Mouse (Mus musculus) hindbrain, embryonic 16.5 days (tissue): ENCODE measurements around the gene Thbs2. TPM values are rescaled to one million over a fixed set of nuclear protein-coding genes. Genes with fewer than 3 reads are reported as not detected.
A peak's percentile ranks its signal among the peaks of the same experiment; 100 is the strongest.

ENCODE experiments used
- ATAC-seq: fragments of 200-750 bp; cut with Nextera tagmentation; 2 replicates; pipeline ENCODE4 v1.8.0; 2017; ENCODE audit warnings: moderate TSS enrichment, moderate library complexity
- H3K27ac ChIP-seq: fragments of 300-500 bp; sonication (generic); 2 replicates; pipeline ENCODE4 v1.5.1; 2014; ENCODE audit warnings: low read depth, mild to moderate bottlenecking, control low read depth, low read length, moderate library complexity
- H3K27me3 ChIP-seq: fragments of 300-500 bp; sonication (generic); replicated peaks from 2 replicates; pipeline ENCODE4 v1.6.1; 2014; ENCODE audit warnings: low read length; ENCODE audit not compliant: control insufficient read depth, insufficient read depth
- H3K36me3 ChIP-seq: fragments of 300-500 bp; sonication (generic); 2 replicates; pipeline ENCODE4 v1.6.1; 2014; ENCODE audit warnings: mild to moderate bottlenecking, low read length, moderate library complexity, mixed read lengths; ENCODE audit not compliant: control insufficient read depth, insufficient read depth
- H3K4me1 ChIP-seq: fragments of 300-500 bp; sonication (generic); 2 replicates; pipeline ENCODE4 v1.6.1; 2014; ENCODE audit warnings: low read depth, low read length; ENCODE audit not compliant: control insufficient read depth, insufficient read depth
- H3K4me2 ChIP-seq: fragments of 300-500 bp; sonication (generic); 2 replicates; pipeline ENCODE4 v1.6.1; 2014; ENCODE audit warnings: mild to moderate bottlenecking, low read length, control low read depth, moderate library complexity
- H3K4me3 ChIP-seq: fragments of 300-500 bp; sonication (generic); 2 replicates; pipeline ENCODE4 v1.5.1; 2014; ENCODE audit warnings: mild to moderate bottlenecking, low read length, control low read depth, moderate library complexity
- H3K9ac ChIP-seq: fragments of 300-500 bp; sonication (generic); 2 replicates; pipeline ENCODE4 v1.6.1; 2014; ENCODE audit warnings: low read depth, mild to moderate bottlenecking, control low read depth, low read length, moderate library complexity
- H3K9me3 ChIP-seq: fragments of 300-500 bp; sonication (generic); 2 replicates; pipeline ENCODE4 v1.6.1; 2014; ENCODE audit warnings: mild to moderate bottlenecking, low read length, moderate library complexity; ENCODE audit not compliant: control insufficient read depth
- WGBS: fragments of 180-500 bp; shearing (Covaris S2); extraction: QIAGEN DNeasy Blood & Tissue Kit; methylation state at CpG from one replicate; pipeline ENCODE4 v1.1.7; 2014; 5-methylcytosine and 5-hydroxymethylcytosine counted together
- polyA plus RNA-seq: library from polyadenylated mRNA; unstranded; fragments of >200 nt; fragmentation: Nextera tagmentation; extraction: Ambion mirVana; gene quantifications from 2 replicates; pipeline ENCODE4 v1.2.1, GENCODE M21; 2015

Gene Thbs2
- polyA plus RNA-seq, 1 experiment from 2014 or later: 3.7 TPM

GRCm38 (mm10) chr17:14720227-14720626 lies 26.2 kb upstream of the Thbs2 start:
- H3K9ac ChIP-seq: no peak overlapping the region
- H3K27ac ChIP-seq: no peak overlapping the region
- no peaks in the 10 kb centered on the region for H3K36me3 ChIP-seq
- no peaks in the 10 kb centered on the region for H3K4me1 ChIP-seq
- H3K4me3 ChIP-seq: no peak overlapping the region
- no peak overlapping the region for H3K4me2 ChIP-seq
- no peaks in the 10 kb centered on the region; the same call in 1 of the 2 replicates for H3K27me3 ChIP-seq
- 69% methylated on average over 7 of the region's 7 CpGs for WGBS
- ATAC-seq: no peak
- no peaks in the 10 kb centered on the region for H3K9me3 ChIP-seq

GRCm38 (mm10) chr17:14718801-14719200 lies 24.8 kb upstream of the Thbs2 start:
- Histone ChIP-seq H3K9me3 (no peaks in the 10 kb centered on the region), H3K27me3 (no peaks in the 10 kb centered on the region; the same call in 1 of the 2 replicates), H3K4me1 (no peaks in the 10 kb centered on the region), H3K36me3 (no peaks in the 10 kb centered on the region), H3K9ac (no peak overlapping the region), H3K4me2 (no peak overlapping the region), H3K4me3 (no peak overlapping the region), H3K27ac (no peak overlapping the region)
- no peak; the same call in 1 of the 2 replicates for ATAC-seq
- WGBS: 24% methylated on average over 4 of the region's 4 CpGs

- H3K4me2 ChIP-seq: no peak overlapping the region
- no peaks in the 10 kb centered on the region for H3K36me3 ChIP-seq
- H3K27me3 ChIP-seq: no peaks in the 10 kb centered on the region
- no peak overlapping the region for H3K4me3 ChIP-seq
- peak; percentile 71; the same call in 1 of the 2 replicates for ATAC-seq
- no peak overlapping the region for H3K9ac ChIP-seq
- H3K27ac ChIP-seq: no peak overlapping the region
- H3K9me3 ChIP-seq: no peaks in the 10 kb centered on the region
- no peaks in the 10 kb centered on the region for H3K4me1 ChIP-seq
- whole genome bisulfite sequencing: 23% methylated on average over 8 of the region's 8 CpGs
Measured at GRCm38 (mm10) chr17:14714782-14715181, 20.7 kb upstream of the Thbs2 start.

GRCm38 (mm10) chr17:14714374-14714773 lies 20.3 kb upstream of the Thbs2 start:
- Histone ChIP-seq H3K9me3 (no peaks in the 10 kb centered on the region), H3K4me3 (no peak overlapping the region), H3K27ac (no peak overlapping the region), H3K4me2 (no peak overlapping the region), H3K9ac (no peak overlapping the region), H3K4me1 (no peaks in the 10 kb centered on the region), H3K27me3 (no peaks in the 10 kb centered on the region), H3K36me3 (no peaks in the 10 kb centered on the region)
- ATAC-seq: peak; percentile 48; the same call in 1 of the 2 replicates
- WGBS: 72% methylated on average over 3 of the region's 3 CpGs

- Histone ChIP-seq H3K27ac (no peak overlapping the region), H3K4me2 (no peak overlapping the region), H3K36me3 (no peaks in the 10 kb centered on the region), H3K4me3 (no peak overlapping the region), H3K9me3 (no peaks in the 10 kb centered on the region), H3K9ac (no peak overlapping the region), H3K4me1 (no peaks in the 10 kb centered on the region), H3K27me3 (no peaks in the 10 kb centered on the region)
- no peak for ATAC-seq
- 91% methylated on average over 3 of the region's 3 CpGs for WGBS
Measured at GRCm38 (mm10) chr17:14711784-14712183, 17.7 kb upstream of the Thbs2 start.

- Histone ChIP-seq H3K27me3 (no peaks in the 10 kb centered on the region), H3K4me1 (no peaks in the 10 kb centered on the region), H3K9ac (no peak overlapping the region), H3K27ac (no peak overlapping the region), H3K36me3 (no peaks in the 10 kb centered on the region), H3K4me2 (no peak overlapping the region), H3K9me3 (no peaks in the 10 kb centered on the region), H3K4me3 (no peak overlapping the region)
- WGBS: 89% methylated on average over 3 of the region's 3 CpGs
- ATAC-seq: no peak
Measured at GRCm38 (mm10) chr17:14711032-14711431, 17.0 kb upstream of the Thbs2 start.

- no peak overlapping the region for H3K4me2 ChIP-seq
- H3K27ac ChIP-seq: no peak overlapping the region
- no peaks in the 10 kb centered on the region for H3K27me3 ChIP-seq
- H3K4me1 ChIP-seq: no peaks in the 10 kb centered on the region
- no peak overlapping the region for H3K9ac ChIP-seq
- no peak overlapping the region for H3K4me3 ChIP-seq
- H3K36me3 ChIP-seq: no peaks in the 10 kb centered on the region
- no peak for ATAC-seq
- no peaks in the 10 kb centered on the region for H3K9me3 ChIP-seq
- WGBS: 91% methylated on average over 4 of the region's 4 CpGs
Measured at GRCm38 (mm10) chr17:14706066-14706465, 12.0 kb upstream of the Thbs2 start.

- no peaks in the 10 kb centered on the region for H3K9me3 ChIP-seq
Measured at GRCm38 (mm10) chr17:14705466-14705865, 11.4 kb upstream of the Thbs2 start.

GRCm38 (mm10) chr17:14703771-14704170 lies 9.7 kb upstream of the Thbs2 start:
- Histone ChIP-seq H3K27me3 (no peaks in the 10 kb centered on the region), H3K36me3 (no peaks in the 10 kb centered on the region), H3K27ac (no peak overlapping the region), H3K9me3 (no peaks in the 10 kb centered on the region), H3K4me2 (no peak overlapping the region), H3K4me3 (no peak overlapping the region), H3K4me1 (no peaks in the 10 kb centered on the region), H3K9ac (no peak overlapping the region)
- WGBS: 83% methylated on average over 6 of the region's 6 CpGs
- no peak for ATAC-seq

More at GRCm38 (mm10) chr17:14705466-14705865, 11.4 kb upstream of the Thbs2 start:
- Histone ChIP-seq H3K36me3 (no peaks in the 10 kb centered on the region), H3K4me3 (no peak overlapping the region), H3K9ac (no peak overlapping the region), H3K27me3 (no peaks in the 10 kb centered on the region), H3K4me1 (no peaks in the 10 kb centered on the region), H3K4me2 (no peak overlapping the region), H3K27ac (no peak overlapping the region)
- WGBS: 88% methylated on average over 2 of the region's 2 CpGs
- ATAC-seq: no peak

- H3K36me3 ChIP-seq: no peaks in the 10 kb centered on the region
Measured at GRCm38 (mm10) chr17:14703268-14703667, 9.2 kb upstream of the Thbs2 start.

More at GRCm38 (mm10) chr17:14703268-14703667, 9.2 kb upstream of the Thbs2 start:
- H3K27ac ChIP-seq: no peak overlapping the region
- H3K4me1 ChIP-seq: no peaks in the 10 kb centered on the region
- no peak for ATAC-seq
- no peaks in the 10 kb centered on the region for H3K9me3 ChIP-seq
- no peak overlapping the region for H3K4me2 ChIP-seq
- H3K27me3 ChIP-seq: no peaks in the 10 kb centered on the region
- no peak overlapping the region for H3K4me3 ChIP-seq
- 77% methylated on average over 4 of the region's 4 CpGs for WGBS
- H3K9ac ChIP-seq: no peak overlapping the region
